Mouse (Mus musculus): ENCODE data around the gene Slc38a10. TPM values are rescaled to one million over a fixed set of nuclear protein-coding genes. Genes with fewer than 3 reads are reported as not detected.

The Slc38a10 gene
- total RNA-seq, 2 experiments from 2014 or later, result 82.9 to 88.8 TPM

- intact Hi-C loops (cut with DNase I), result no loop called here
- no peak for DNase-seq (ENCODE audit: low spot score in 2 of 2)
Measured at GRCm38 (mm10) chr11:120182396-120183030, 31.4 kb upstream of the Slc38a10 start.

- no peak for DNase-seq (ENCODE audit: low spot score in 2 of 2)
- intact Hi-C loops (cut with DNase I), result no loop called here
Measured at GRCm38 (mm10) chr11:120181379-120181778, 30.2 kb upstream of the Slc38a10 start.

- peak in 1 of 2 experiments; percentile 72 for DNase-seq (ENCODE audit: low spot score in 2 of 2)
- intact Hi-C loops (cut with DNase I), result loop anchor here (5.0 kb wide), 1 partner anchor 42 kb away; no protein-coding TSS in a partner anchor
Measured at GRCm38 (mm10) chr11:120179374-120179773, 28.2 kb upstream of the Slc38a10 start.

GRCm38 (mm10) chr11:120175948-120176347, 24.8 kb upstream of the Slc38a10 start:
- intact Hi-C loops (cut with DNase I), result loop anchor here (5.0 kb wide), 1 partner anchor 39 kb away; no protein-coding TSS in a partner anchor
- no peak for DNase-seq (ENCODE audit: low spot score in 2 of 2)

GRCm38 (mm10) chr11:120173213-120173612, 22.1 kb upstream of the Slc38a10 start:
- DNase-seq (ENCODE audit: low spot score in 2 of 2), result peak in 1 of 2 experiments; percentile 56
- intact Hi-C loops (cut with DNase I), result no loop called here

- intact Hi-C loops (cut with DNase I), result no loop called here
- no peak for DNase-seq (ENCODE audit: low spot score in 2 of 2)
Measured at GRCm38 (mm10) chr11:120171168-120171567, 20.0 kb upstream of the Slc38a10 start.

- peak; percentile 50 to 69 for DNase-seq (ENCODE audit: low spot score in 2 of 2)
- intact Hi-C loops (cut with DNase I), result no loop called here
Measured at GRCm38 (mm10) chr11:120169208-120169992, 18.3 kb upstream of the Slc38a10 start.

- intact Hi-C loops (cut with DNase I), result no loop called here
- no peak for DNase-seq (ENCODE audit: low spot score in 2 of 2)
Measured at GRCm38 (mm10) chr11:120168516-120168915, 17.4 kb upstream of the Slc38a10 start.

- no peak for DNase-seq (ENCODE audit: low spot score in 2 of 2)
- intact Hi-C loops (cut with DNase I), result no loop called here
Measured at GRCm38 (mm10) chr11:120167921-120168356, 16.8 kb upstream of the Slc38a10 start.

- DNase-seq (ENCODE audit: low spot score in 2 of 2), result no peak
- intact Hi-C loops (cut with DNase I), result no loop called here
Measured at GRCm38 (mm10) chr11:120167059-120167458, 15.9 kb upstream of the Slc38a10 start.

GRCm38 (mm10) chr11:120164471-120165261, 13.5 kb upstream of the Slc38a10 start:
- DNase-seq (ENCODE audit: low spot score in 2 of 2), result no peak
- intact Hi-C loops (cut with DNase I), result no loop called here

GRCm38 (mm10) chr11:120164028-120164427, 12.9 kb upstream of the Slc38a10 start:
- intact Hi-C loops (cut with DNase I), result no loop called here
- no peak for DNase-seq (ENCODE audit: low spot score in 2 of 2)

GRCm38 (mm10) chr11:120163207-120163606, 12.1 kb upstream of the Slc38a10 start:
- no peak for DNase-seq (ENCODE audit: low spot score in 2 of 2)
- intact Hi-C loops (cut with DNase I), result no loop called here

- intact Hi-C loops (cut with DNase I), result no loop called here
- DNase-seq (ENCODE audit: low spot score in 2 of 2), result no peak
Measured at GRCm38 (mm10) chr11:120161245-120161644, 10.1 kb upstream of the Slc38a10 start.

- DNase-seq (ENCODE audit: low spot score in 2 of 2), result peak in 1 of 2 experiments; percentile 19
- intact Hi-C loops (cut with DNase I), result no loop called here
Measured at GRCm38 (mm10) chr11:120160478-120160877, 9.3 kb upstream of the Slc38a10 start.

GRCm38 (mm10) chr11:120159653-120160052, 8.5 kb upstream of the Slc38a10 start:
- intact Hi-C loops (cut with DNase I), result no loop called here
- DNase-seq (ENCODE audit: low spot score in 2 of 2), result no peak

- no peak for DNase-seq (ENCODE audit: low spot score in 2 of 2)
- intact Hi-C loops (cut with DNase I), result no loop called here
Measured at GRCm38 (mm10) chr11:120158828-120159227, 7.7 kb upstream of the Slc38a10 start.

GRCm38 (mm10) chr11:120150440-120151112, 570 bp downstream of the Slc38a10 start:
- DNase-seq (ENCODE audit: low spot score in 2 of 2), result peak; percentile 17 to 38
- intact Hi-C loops (cut with DNase I), result no loop called here

- intact Hi-C loops (cut with DNase I), result no loop called here
- DNase-seq (ENCODE audit: low spot score in 2 of 2), result no peak
Measured at GRCm38 (mm10) chr11:120149510-120150200, 1.5 kb downstream of the Slc38a10 start.

Data from left cerebral cortex, postnatal 25 days (tissue).